Mouse (Mus musculus): ENCODE data around the gene Ccar1. TPM values are rescaled to one million over a fixed set of nuclear protein-coding genes. Genes with fewer than 3 reads are reported as not detected.
"Not testable (repeated sequence)": the region's sequence is repeated elsewhere in the genome, so short reads cannot be mapped to it uniquely, and the experiment has no call there.

Ccar1 gene
- polyA plus RNA-seq, 1 experiment from 2014 or later = 102 TPM

DNA sequence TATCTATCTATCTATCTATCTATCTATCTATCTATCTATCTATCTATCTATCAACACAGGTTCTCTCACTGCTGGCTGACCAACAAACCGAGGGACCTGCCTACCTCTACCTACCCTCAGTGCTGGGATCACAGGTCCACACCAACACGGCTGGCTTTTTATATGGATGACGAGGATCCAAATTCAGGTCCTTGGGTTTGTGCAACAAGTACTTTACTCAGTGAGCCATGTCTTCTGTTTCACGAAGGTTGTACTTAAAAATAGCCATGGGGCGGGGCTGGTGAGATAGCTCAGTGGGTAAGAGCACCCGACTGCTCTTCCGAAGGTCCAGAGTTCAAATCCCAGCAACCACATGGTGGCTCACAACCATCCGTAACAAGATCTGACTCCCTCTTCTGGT is 71.5 kb downstream of the Ccar1 start:
- WGBS = 90% methylated on average over 8 of the region's 8 CpGs
- not testable (repeated sequence) for H3K9me3 ChIP-seq; H3K27ac ChIP-seq (replicated peaks); H3K4me3 ChIP-seq; H3K36me3 ChIP-seq; H3K4me1 ChIP-seq (replicated peaks); H3K4me2 ChIP-seq; H3K9ac ChIP-seq; ATAC-seq (ENCODE audit: low read depth)
- H3K27me3 ChIP-seq = peaks cover 33% of the 10 kb centered on the region

DNA sequence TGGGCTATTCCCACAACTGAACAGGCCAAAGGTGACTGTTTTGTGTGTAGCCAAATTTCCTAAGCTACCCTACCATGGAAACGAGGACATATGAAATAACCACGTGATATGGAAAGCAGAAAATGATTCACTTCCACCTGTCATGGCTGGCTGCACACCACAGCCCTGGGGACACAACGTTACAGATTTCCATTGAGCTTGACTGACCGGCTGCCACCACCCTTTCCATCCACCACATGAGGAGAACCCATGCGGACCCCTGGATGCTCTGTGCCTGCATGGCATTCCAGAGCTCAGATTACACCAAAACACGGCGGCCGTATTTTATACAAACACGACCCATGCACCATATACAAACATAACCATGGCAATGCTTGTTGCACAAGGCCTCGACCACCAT is 78.6 kb downstream of the Ccar1 start:
- H3K9ac ChIP-seq = no peak overlapping the region

DNA sequence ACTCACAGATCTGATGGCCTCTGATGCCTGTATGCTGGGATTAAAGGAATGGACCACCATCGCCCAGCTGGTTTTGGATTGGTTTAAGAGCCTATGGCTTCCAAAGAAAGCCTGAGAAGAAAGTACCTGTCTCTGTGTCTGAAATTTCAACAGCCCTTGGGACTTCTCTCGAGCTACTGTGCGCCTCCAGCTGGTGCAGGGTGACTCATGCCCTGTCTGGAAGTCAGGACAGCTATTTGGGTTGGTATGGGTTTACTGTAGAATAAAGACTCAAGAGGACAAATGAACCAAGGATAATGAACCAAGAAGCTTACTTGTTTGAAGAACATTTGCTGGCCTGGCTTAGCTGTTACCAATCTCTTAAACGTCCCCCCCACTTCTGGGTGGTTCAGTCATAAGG is 88.5 kb downstream of the Ccar1 start:
- no peak overlapping the region for H3K4me3 ChIP-seq
- no peaks in the 10 kb centered on the region for H3K27me3 ChIP-seq
- H3K36me3 ChIP-seq = no peaks in the 10 kb centered on the region
- H3K4me1 ChIP-seq (replicated peaks) = no peaks in the 10 kb centered on the region
- H3K9me3 ChIP-seq = no peaks in the 10 kb centered on the region
- H3K9ac ChIP-seq = no peak overlapping the region
- 84% methylated on average over 4 of the region's 4 CpGs for WGBS
- no peak overlapping the region for H3K4me2 ChIP-seq
- H3K27ac ChIP-seq (replicated peaks) = no peak overlapping the region
- no peak for ATAC-seq (ENCODE audit: low read depth)

More for the DNA sequence above, 78.6 kb downstream of the Ccar1 start:
- H3K27me3 ChIP-seq = no peaks in the 10 kb centered on the region
- no peak for ATAC-seq (ENCODE audit: low read depth)
- H3K4me3 ChIP-seq = no peak overlapping the region
- no peaks in the 10 kb centered on the region for H3K9me3 ChIP-seq
- H3K27ac ChIP-seq (replicated peaks) = no peak overlapping the region
- H3K36me3 ChIP-seq = no peaks in the 10 kb centered on the region
- no peaks in the 10 kb centered on the region for H3K4me1 ChIP-seq (replicated peaks)
- no peak overlapping the region for H3K4me2 ChIP-seq
- 78% methylated on average over 10 of the region's 10 CpGs for WGBS

DNA sequence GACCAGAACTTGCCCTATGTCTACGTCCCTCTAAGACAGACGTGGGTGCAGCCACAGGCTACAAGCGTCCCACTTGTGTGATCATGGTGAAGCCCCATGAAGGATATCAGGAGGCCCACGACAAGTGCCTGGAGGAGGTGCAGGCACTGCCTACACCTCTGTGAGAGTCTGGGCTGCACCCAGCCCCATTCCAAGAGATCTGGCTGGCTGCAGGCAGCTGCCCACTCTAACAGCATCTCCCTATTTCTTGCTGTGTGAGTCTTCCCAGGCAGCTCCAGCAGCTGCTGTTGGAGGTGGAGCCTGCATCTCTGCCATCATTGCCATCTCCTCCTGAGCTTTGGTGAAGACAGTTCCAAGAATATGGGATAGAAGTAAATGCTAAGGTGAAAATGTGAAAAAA is 89.7 kb downstream of the Ccar1 start:
- WGBS = 85% methylated on average over 4 of the region's 4 CpGs
- Histone ChIP-seq H3K4me2 (no peak overlapping the region), H3K9me3 (no peaks in the 10 kb centered on the region), H3K27me3 (no peaks in the 10 kb centered on the region), H3K4me1 (replicated peaks) (no peaks in the 10 kb centered on the region), H3K36me3 (no peaks in the 10 kb centered on the region), H3K27ac (replicated peaks) (no peak overlapping the region), H3K4me3 (no peak overlapping the region), H3K9ac (no peak overlapping the region)
- ATAC-seq (ENCODE audit: low read depth) = no peak

Other genes with a start within 250 kb of the Ccar1 start
- gene Kif1bp, start 213.8 kb downstream of the Ccar1 start, polyA plus RNA-seq (2015; fragmentation: Nextera tagmentation; extraction: Ambion mirVana) = 73.1 and 77.1 TPM in 2 replicates
- 14.9 and 17.1 TPM in 2 replicates for gene Ddx21, start 190.0 kb downstream of the Ccar1 start, polyA plus RNA-seq (2015; fragmentation: Nextera tagmentation; extraction: Ambion mirVana)
- gene Ddx50, start 141.1 kb downstream of the Ccar1 start, polyA plus RNA-seq (2015; fragmentation: Nextera tagmentation; extraction: Ambion mirVana) = 88.3 and 96.9 TPM in 2 replicates
- 2.2 and 3.3 TPM in 2 replicates for gene Stox1, start 66.2 kb downstream of the Ccar1 start, polyA plus RNA-seq (2015; fragmentation: Nextera tagmentation; extraction: Ambion mirVana)
- gene Tet1, start 116.7 kb upstream of the Ccar1 start, polyA plus RNA-seq (2015; fragmentation: Nextera tagmentation; extraction: Ambion mirVana) = 30.4 and 39.0 TPM in 2 replicates
- 15.4 and 15.7 TPM in 2 replicates for gene Slc25a16, start 128.3 kb upstream of the Ccar1 start, polyA plus RNA-seq (2015; fragmentation: Nextera tagmentation; extraction: Ambion mirVana)
- 5.8 and 6.4 TPM in 2 replicates for gene Dna2, start 154.7 kb upstream of the Ccar1 start, polyA plus RNA-seq (2015; fragmentation: Nextera tagmentation; extraction: Ambion mirVana)
- 55.8 and 57.3 TPM in 2 replicates for gene Rufy2, start 187.9 kb upstream of the Ccar1 start, polyA plus RNA-seq (2015; fragmentation: Nextera tagmentation; extraction: Ambion mirVana)
- gene Hnrnph3, start 231.9 kb upstream of the Ccar1 start, polyA plus RNA-seq (2015; fragmentation: Nextera tagmentation; extraction: Ambion mirVana) = 165 and 189 TPM in 2 replicates
- gene Pbld2, start 232.0 kb upstream of the Ccar1 start, polyA plus RNA-seq (2015; fragmentation: Nextera tagmentation; extraction: Ambion mirVana) = 0.84 and 1.5 TPM in 2 replicates